Mouse (Mus musculus) CH12.LX (cell line): ENCODE data around the gene Gpank1.
A peak's percentile ranks its signal among the peaks of the same experiment; 100 is the strongest.

Experiments used
- CTCF ChIP-seq, 2 experiments: IDR thresholded peaks in 1 of 2; conservative IDR thresholded peaks in 1 of 2; 2 replicates each; pipeline ENCODE4 v1.5.1; 2011 to 2012; ENCODE audit warnings: low read depth in 2 of 2, low read length in 2 of 2, improper control_type of control experiment in 1 of 2, inconsistent platforms in 1 of 2, mild to moderate bottlenecking in 1 of 2, moderate library complexity in 1 of 2
- ETS1 ChIP-seq: conservative IDR thresholded peaks from 2 replicates; pipeline ENCODE4 v1.6.1; 2012; ENCODE audit warnings: low read depth, mild to moderate bottlenecking, inconsistent platforms, low read length, improper control_type of control experiment, moderate library complexity
- POLR2A ChIP-seq: IDR thresholded peaks from 2 replicates; pipeline ENCODE4 v1.6.1; 2011; ENCODE audit warnings: low read depth, mild to moderate bottlenecking, improper control_type of control experiment, low read length

DNA sequence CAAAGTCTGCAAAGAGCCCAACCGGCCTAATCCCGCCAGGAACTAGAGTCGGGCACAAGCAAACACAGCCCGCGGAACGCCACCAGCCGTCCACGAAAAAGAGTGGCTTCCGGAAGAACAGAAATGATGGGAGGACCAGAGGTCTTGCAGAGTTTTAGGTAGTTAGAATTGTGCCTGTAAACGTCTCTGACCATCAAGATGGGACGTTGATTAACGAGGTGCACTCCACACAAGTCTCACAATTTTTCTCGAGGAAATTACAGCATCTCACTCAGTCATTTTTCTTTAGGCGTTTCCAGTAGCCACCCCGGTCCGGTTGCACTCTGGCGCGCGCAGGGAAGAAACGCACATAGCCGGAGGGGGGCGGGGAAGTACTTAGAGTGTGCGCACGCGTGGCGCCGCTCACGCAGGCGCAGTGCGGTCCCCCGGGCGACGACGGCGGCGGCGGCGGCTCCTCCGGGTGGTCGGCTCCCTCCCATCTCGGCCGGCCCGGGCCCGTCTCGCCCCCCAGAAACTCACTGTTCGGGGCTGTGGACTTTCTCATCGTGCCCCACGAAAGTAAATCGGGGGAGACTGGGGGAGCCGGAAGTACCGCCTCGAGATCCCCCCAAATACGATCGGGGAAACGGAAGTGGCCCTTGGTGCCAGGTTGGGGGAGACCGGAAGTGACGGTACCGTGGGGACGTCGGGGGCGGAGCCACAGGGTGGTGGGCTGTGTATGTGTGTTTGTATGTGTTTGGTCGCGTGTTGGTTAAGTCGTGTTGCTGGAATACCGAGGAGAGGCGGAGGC lies 13.7 kb downstream of the Gpank1 start, which contains the start of gene Bag6:
- TF ChIP-seq POLR2A (peak; percentile 71), ETS1 (0 out of 2 replicates have a peak, but pooled peaks have one; percentile 13), CTCF (conservative IDR thresholded peaks at IDR 0.05 in 1 of 2, IDR thresholded peaks at IDR 0.05 in 1 of 2; ENCODE audit: low read depth in 2 of 2, low read length in 2 of 2) (peak in 1 of 2 experiments; percentile 42; a peak in 2 of 4 replicates)
